Mouse (Mus musculus) embryo, embryonic 10.5 days (tissue): ENCODE measurements around the gene Zfp865.
"Not testable (repeated sequence)": the region's sequence is repeated elsewhere in the genome, so short reads cannot be mapped to it uniquely, and the experiment has no call there.

ENCODE experiments used
- DNase-seq: peaks from one replicate; pipeline ENCODE4 v3.0.0-alpha.2; 2015; ENCODE audit warnings: low spot score

Zfp865 gene

GRCm38 (mm10) chr7:5051193-5052192, 31.3 kb downstream of the Zfp865 start, which contains the start of gene Zfp580:
Zfp580 (plus strand) TSS chr7:5051538.
- DNase-seq = peak; percentile 86

- DNase-seq = peak; percentile 52
Observed at GRCm38 (mm10) chr7:5052438-5052837, 32.3 kb downstream of the Zfp865 start.

GRCm38 (mm10) chr7:5052931-5053343, 32.8 kb downstream of the Zfp865 start:
- peak; percentile 15 for DNase-seq

DNA sequence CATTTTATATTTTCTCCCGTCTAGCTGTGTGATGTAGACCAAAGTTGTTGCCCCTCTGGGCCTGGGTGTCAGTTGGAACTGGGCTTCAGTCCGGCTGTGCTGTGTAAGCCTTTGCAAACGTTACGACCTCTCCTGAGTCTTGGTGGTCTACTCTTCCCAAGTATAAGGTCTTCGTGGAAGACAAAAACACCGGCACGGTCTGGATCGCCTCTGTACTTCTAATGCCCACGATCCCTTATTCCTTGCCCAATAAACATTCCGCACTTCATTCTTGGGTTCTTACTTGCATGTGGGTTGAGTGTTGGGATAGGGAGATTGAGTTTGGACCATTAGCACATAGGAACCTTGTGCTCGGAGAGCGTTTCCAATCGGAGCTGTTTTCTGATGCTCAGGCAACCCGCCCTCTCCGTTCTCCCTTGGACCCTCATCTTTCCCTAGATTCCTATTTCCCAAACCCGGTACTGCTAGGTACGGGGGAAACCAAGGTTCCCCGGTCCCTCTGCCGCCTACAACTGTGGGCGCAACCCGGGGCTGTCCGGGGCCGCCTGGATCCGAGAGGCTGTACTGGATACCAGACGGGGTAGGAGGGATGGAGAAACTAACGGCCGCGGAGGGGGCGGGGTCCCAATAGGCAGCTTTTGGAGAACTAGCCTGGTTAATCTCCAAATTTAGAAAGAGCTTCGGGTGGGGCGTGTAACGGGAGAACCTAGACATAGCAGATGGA, 33.4 kb downstream of the Zfp865 start:
- peak; percentile 55 for DNase-seq

- DNase-seq = peak; percentile 28
Observed at GRCm38 (mm10) chr7:5056651-5057263, 36.6 kb downstream of the Zfp865 start.

DNA sequence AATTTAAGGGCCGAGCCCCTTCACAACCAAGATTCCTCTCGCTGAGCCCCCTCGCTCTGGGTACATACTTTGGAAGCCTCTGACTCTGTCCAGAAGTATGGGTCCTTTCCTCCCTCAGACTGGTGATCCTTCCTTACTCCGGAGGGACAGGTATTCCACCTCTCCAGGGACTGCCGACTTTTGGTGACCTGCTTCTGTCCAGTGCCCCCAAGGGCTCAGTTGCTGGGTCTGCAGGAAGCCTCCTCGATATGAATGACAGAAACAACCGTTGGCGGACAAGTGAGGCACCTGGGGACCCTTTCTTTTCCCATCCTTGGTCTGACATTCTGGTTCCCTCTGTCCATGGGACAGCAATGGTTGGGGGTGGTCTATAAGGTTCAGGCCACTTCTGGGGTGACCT, 37.2 kb downstream of the Zfp865 start:
- DNase-seq = no peak

DNA sequence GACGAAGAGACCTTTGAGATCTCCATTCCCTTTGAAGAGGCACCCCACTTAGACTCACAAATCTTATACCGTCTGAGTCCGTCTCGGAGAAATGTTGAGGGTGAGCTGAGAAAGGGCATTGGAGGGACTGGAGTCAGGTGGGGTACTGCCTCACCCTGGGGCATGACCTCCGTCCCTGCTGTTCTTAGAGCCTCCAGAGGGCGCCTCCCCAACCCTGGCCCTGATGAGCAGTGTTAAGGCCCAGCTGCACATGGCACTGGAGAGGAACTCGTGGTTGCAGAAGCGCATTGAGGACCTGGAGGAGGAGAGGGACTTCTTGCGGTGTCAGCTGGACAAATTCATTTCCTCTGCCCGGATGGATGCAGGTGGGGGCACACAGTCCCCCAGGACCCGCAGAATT, 37.6 kb downstream of the Zfp865 start:
- DNase-seq = peak; percentile 23

DNA sequence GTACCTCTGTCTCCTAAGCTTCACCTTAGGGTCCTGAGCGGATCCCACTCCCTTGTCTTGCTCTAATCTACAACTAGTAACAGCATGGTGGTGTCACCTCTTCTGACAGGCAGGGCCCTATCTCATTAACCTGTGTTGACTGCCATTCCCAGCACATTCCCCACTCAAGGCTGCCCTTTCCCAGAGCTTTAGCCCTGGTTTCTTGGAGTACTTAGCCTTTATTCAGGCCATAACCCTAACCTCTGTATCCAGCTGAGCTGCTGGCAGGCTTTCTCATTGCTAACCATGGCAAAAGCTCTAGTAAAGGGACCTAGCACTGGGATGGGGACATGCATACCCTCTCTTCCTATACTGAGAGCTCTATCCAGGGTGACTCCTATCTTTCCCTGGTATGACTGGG, 38.5 kb downstream of the Zfp865 start:
- DNase-seq = no peak

- DNase-seq = no peak
Observed at GRCm38 (mm10) chr7:5059421-5059820, 39.2 kb downstream of the Zfp865 start.

- DNase-seq = peak; percentile 90
Observed at GRCm38 (mm10) chr7:5060239-5060731, 40.1 kb downstream of the Zfp865 start.

DNA sequence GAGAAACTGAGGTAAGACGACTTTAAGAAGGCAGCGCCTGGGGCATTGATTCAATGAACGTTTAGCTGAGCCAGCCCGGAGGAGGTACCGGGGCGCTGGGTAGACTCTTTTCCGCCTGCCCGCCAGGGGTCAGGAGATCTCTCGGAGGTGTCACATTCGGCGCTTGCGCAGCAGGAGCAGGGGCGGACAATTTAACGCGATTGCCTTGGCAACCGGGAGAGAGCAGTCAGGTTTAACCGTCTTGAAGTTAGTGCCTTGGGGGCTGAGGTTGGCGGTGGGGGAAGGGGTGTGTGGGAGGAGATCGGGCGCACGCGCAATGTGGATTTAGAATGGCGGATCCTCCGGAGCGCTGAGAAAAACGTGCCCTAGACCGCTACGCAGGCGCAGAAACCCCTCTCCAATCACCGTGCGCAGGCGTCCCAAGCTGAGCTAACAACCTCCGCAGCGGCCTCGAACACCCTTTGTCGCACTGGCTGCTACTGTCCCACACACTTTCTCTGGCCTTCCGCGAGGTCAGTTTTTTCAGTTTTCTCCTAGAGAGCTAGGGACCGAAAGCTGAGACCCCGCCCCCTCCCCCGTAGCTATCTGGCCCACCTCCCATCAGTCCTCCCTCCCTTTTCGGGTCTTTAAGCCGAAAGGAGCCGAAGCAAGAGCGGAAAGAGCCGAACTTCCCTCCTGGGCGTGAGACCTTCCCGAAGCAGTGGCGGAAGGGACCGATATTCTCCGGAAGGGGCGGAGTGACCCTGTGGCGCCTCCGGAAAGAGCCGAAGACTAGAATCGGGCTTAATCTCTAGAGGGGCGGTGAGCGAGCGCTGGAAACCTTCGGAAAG, 41.0 kb downstream of the Zfp865 start:
- DNase-seq = peak; percentile 99

- DNase-seq = peak; percentile 91
Observed at GRCm38 (mm10) chr7:5061774-5062359, 41.7 kb downstream of the Zfp865 start, which contains the start of gene U2af2. U2af2 (plus strand) TSS chr7:5062143.

DNA sequence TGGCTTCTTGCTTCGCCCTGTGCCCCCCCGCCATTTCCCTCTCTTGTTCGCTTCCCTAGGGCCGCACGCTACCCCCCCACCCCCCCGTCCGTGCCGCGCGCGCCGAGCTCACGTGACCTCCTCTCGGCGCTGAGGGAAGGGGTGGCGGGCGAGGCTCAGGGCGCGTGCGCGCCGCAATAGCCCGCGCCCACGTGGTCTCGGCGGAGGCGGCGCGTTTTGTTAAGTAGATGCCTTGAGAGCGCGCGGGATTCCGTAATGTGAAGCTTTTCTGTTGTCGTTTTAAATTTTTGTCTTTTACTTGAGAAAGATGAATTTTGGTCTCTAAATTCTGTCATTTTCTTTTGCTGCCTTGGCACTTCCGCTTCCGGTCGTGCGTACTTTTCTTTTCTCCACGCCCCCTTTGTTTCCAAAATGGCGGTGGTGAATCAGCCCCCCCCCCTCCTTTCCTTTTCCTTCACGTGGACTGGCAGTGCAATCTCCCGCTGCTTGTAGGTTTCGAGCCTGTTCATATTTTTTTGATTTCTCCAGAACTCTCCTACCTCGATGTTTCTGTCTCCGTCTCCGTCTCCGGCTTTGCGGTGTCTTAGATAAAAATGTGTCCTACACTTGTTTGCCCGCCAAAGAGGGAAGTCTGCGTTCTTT, 42.3 kb downstream of the Zfp865 start:
- peak; percentile 95 for DNase-seq

- DNase-seq = no peak
Observed at GRCm38 (mm10) chr7:5064886-5065285, 44.7 kb downstream of the Zfp865 start.

- no peak for DNase-seq
Observed at GRCm38 (mm10) chr7:5073586-5073985, 53.4 kb downstream of the Zfp865 start.

DNA sequence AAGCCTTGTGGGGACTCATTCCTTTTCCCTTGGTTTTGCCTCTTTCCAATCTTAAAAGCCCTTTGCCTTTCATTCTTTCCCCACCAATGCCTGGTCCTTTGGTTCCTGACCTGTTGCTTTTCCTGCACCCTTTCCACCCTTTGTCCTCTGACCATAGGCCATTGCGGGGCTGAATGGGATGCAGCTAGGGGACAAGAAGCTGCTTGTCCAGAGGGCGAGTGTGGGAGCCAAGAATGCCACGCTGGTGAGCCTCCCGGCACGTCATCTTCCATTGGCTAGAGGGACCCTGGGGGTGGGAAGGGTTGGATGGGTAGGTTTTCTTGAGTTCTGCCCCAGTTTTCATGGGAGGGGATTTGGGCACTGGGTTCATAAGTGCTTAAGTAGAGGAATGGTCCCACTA, 54.8 kb downstream of the Zfp865 start:
- no peak for DNase-seq

DNA sequence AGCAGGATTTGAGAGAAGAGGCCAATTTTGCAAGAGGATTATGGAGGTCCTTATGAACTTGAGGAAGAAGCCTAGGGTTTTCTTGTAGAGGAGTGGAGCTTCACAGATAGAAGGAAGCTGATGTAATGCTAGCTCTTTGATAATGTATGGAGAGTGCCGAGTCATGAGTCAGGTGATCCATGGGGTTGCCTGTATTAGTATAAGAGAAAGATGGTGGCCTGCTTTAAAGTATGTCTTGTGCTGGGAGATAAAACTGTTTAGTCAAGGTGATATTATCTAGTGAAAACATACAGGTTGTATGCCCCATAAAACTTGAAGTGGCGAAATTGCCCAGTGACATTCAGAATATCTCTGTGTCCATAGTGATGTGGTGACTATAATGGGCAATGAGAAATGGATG, 56.8 kb downstream of the Zfp865 start:
- DNase-seq = no peak

DNA sequence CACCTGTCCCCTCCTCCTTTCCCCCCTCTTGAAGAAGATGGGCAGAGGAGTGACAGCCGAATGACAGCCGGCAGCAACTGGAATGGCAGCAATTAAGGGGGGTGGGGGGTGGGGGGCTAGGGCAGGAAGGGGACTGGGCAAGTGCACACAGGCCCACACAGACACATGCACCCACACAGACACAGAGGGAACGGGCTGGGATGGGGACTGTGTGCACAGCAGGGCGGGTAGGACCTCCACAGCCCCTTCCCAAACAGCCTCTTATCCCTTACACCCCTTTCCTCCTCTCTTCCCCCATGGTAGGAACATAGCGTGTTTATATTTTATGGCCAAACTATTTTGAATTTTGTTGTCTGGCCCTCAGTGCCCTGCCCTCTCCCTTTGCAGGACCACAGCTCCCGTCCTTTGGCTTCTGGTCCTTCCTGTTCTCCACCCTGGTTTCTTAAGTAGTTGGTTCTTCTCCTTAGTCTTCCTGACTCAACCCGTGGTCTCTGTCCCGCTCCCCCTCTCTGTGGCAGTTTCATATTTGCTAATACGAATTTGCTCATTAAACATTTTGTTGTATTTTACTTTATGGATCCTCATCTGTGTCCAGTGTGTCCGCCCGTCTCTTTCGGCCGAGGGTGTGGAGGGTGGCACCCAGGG, 59.3 kb downstream of the Zfp865 start:
- DNase-seq = not testable (repeated sequence)

- peak; percentile 97 for DNase-seq
Observed at GRCm38 (mm10) chr7:5080010-5080751, 60.0 kb downstream of the Zfp865 start, which contains the start of gene Epn1. Epn1 (plus strand) TSS chr7:5080235.
